Mouse (Mus musculus) liver, embryonic 14.5 days (tissue): Measurements from ENCODE around the gene Lyst.

Source experiments
- CTCF ChIP-seq: IDR thresholded peaks from 2 replicates; pipeline ENCODE4 v1.5.1; 2016; ENCODE audit warnings: antibody characterized with exemption, low read depth, control low read depth
- EP300 ChIP-seq: IDR thresholded peaks from 2 replicates; pipeline ENCODE4 v1.6.1; 2016; ENCODE audit warnings: antibody characterized with exemption, low read depth

- TF ChIP-seq CTCF: no peak
- no peak for TF ChIP-seq EP300
These were observed 188.8 kb downstream of the Lyst start for GRCm38 (mm10) chr13:13778837-13779458.
